Mouse (Mus musculus): ENCODE results near the gene Grid1. TPM values are rescaled to one million over a fixed set of nuclear protein-coding genes. Genes with fewer than 3 reads are reported as not detected.

Grid1 gene
- polyA plus RNA-seq, 1 experiment from 2014 or later = 0.76 TPM

DNA sequence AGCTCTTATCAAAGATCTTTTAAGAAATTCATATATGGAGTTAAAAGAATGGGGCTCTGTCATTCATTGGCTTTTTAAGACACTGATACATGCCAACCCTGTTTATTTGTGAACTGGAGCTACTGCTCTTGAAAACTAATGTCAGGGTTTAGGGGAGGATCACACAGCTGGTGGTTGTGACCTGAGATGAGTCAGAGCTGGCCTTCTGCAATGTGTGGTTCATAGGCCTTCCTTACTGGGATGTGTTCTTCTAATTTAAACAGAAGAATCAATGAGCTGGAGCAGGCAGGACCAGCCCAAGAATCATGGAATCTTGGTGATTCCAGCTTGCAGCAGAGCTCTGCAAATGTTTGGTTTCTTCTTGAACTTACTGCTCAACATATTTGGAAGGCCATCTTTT is 359.2 kb downstream of the Grid1 start:
- Histone ChIP-seq H3K27ac (ENCODE audit: low read depth, low read length) (no peak overlapping the region), H3K4me2 (replicated peaks; ENCODE audit: low read depth, low read length) (no peak overlapping the region), H3K4me1 (ENCODE audit: control insufficient read depth, insufficient read depth, low read length) (no peaks in the 10 kb centered on the region), H3K9me3 (ENCODE audit: control insufficient read depth, low read length) (no peaks in the 10 kb centered on the region), H3K27me3 (ENCODE audit: control insufficient read depth, insufficient read depth, low read length) (no peaks in the 10 kb centered on the region), H3K9ac (ENCODE audit: low read depth, low read length) (no peak overlapping the region), H3K4me3 (ENCODE audit: low read length) (no peak overlapping the region), H3K36me3 (ENCODE audit: control insufficient read depth, insufficient read depth, low read length) (no peaks in the 10 kb centered on the region)
- no peak for ATAC-seq (ENCODE audit: low FRiP score, low TSS enrichment)

DNA sequence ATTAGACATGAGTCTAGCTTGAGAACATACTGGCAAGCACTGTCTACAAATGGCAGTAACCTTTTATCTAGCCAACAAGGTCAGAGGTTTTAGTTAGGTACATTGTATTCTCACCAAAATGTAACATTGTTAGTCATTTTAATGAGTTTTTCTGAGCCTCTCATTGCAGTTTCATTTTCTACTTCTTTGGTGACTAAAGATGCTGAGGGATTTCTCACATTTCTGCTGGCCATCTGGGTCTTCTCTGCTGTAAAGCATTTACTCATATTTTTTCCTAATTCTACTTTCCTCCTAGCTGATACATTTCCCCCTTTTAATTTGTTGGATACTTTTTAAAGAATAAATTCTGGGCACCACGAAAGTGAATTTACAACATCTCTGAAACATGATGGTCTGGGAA is 365.5 kb downstream of the Grid1 start:
- WGBS = 83% methylated on average over 1 of the region's 1 CpGs
- H3K9ac ChIP-seq (ENCODE audit: low read depth, low read length) = no peak overlapping the region
- H3K9me3 ChIP-seq (ENCODE audit: control insufficient read depth, low read length) = no peaks in the 10 kb centered on the region
- H3K4me2 ChIP-seq (replicated peaks; ENCODE audit: low read depth, low read length) = no peak overlapping the region
- H3K27ac ChIP-seq (ENCODE audit: low read depth, low read length) = no peak overlapping the region
- H3K36me3 ChIP-seq (ENCODE audit: control insufficient read depth, insufficient read depth, low read length) = no peaks in the 10 kb centered on the region
- H3K4me1 ChIP-seq (ENCODE audit: control insufficient read depth, insufficient read depth, low read length) = no peaks in the 10 kb centered on the region
- H3K27me3 ChIP-seq (ENCODE audit: control insufficient read depth, insufficient read depth, low read length) = no peaks in the 10 kb centered on the region
- no peak for ATAC-seq (ENCODE audit: low FRiP score, low TSS enrichment)
- no peak overlapping the region for H3K4me3 ChIP-seq (ENCODE audit: low read length)

GRCm38 (mm10) chr14:35192256-35192655 is 372.3 kb downstream of the Grid1 start:
- Histone ChIP-seq H3K9ac (ENCODE audit: low read depth, low read length) (no peak overlapping the region), H3K4me1 (ENCODE audit: control insufficient read depth, insufficient read depth, low read length) (no peaks in the 10 kb centered on the region), H3K9me3 (ENCODE audit: control insufficient read depth, low read length) (no peaks in the 10 kb centered on the region), H3K27me3 (ENCODE audit: control insufficient read depth, insufficient read depth, low read length) (no peaks in the 10 kb centered on the region), H3K4me3 (ENCODE audit: low read length) (no peak overlapping the region), H3K36me3 (ENCODE audit: control insufficient read depth, insufficient read depth, low read length) (no peaks in the 10 kb centered on the region), H3K4me2 (replicated peaks; ENCODE audit: low read depth, low read length) (no peak overlapping the region), H3K27ac (ENCODE audit: low read depth, low read length) (no peak overlapping the region)
- WGBS = 95% methylated on average over 6 of the region's 6 CpGs
- ATAC-seq (ENCODE audit: low FRiP score, low TSS enrichment) = no peak

- no peak overlapping the region for H3K4me3 ChIP-seq (ENCODE audit: low read length)
- 86% methylated on average over 3 of the region's 3 CpGs for WGBS
- no peaks in the 10 kb centered on the region for H3K27me3 ChIP-seq (ENCODE audit: control insufficient read depth, insufficient read depth, low read length)
- no peak for ATAC-seq (ENCODE audit: low FRiP score, low TSS enrichment)
- no peaks in the 10 kb centered on the region for H3K4me1 ChIP-seq (ENCODE audit: control insufficient read depth, insufficient read depth, low read length)
- no peak overlapping the region for H3K4me2 ChIP-seq (replicated peaks; ENCODE audit: low read depth, low read length)
- no peaks in the 10 kb centered on the region for H3K9me3 ChIP-seq (ENCODE audit: control insufficient read depth, low read length)
- H3K36me3 ChIP-seq (ENCODE audit: control insufficient read depth, insufficient read depth, low read length) = no peaks in the 10 kb centered on the region
- H3K9ac ChIP-seq (ENCODE audit: low read depth, low read length) = no peak overlapping the region
- no peak overlapping the region for H3K27ac ChIP-seq (ENCODE audit: low read depth, low read length)
These were observed 377.5 kb downstream of the Grid1 start for GRCm38 (mm10) chr14:35197371-35197770.

DNA sequence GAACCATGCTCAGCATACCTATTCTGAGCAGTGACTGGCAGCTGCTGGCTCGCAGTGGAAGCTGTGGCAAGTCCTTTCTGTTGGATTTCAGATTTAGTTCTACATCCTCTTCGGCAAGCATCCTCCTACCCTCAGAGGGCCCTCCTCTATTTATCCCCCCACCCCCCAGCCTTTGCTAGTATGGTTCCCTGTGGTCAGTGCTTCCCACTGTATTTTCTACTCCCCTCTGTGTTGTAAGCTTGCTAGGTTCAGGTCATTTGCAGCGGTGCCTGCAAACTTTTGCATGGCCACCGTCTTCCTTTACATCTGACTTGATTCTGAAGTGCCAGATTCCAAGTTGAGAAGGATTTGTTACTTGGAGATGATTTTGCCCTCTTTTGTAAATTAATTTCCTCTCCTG is 378.5 kb downstream of the Grid1 start:
- WGBS = 85% methylated on average over 4 of the region's 4 CpGs
- Histone ChIP-seq H3K36me3 (ENCODE audit: control insufficient read depth, insufficient read depth, low read length) (no peaks in the 10 kb centered on the region), H3K9me3 (ENCODE audit: control insufficient read depth, low read length) (no peaks in the 10 kb centered on the region), H3K27me3 (ENCODE audit: control insufficient read depth, insufficient read depth, low read length) (no peaks in the 10 kb centered on the region), H3K4me2 (replicated peaks; ENCODE audit: low read depth, low read length) (no peak overlapping the region), H3K27ac (ENCODE audit: low read depth, low read length) (no peak overlapping the region), H3K9ac (ENCODE audit: low read depth, low read length) (no peak overlapping the region), H3K4me3 (ENCODE audit: low read length) (no peak overlapping the region), H3K4me1 (ENCODE audit: control insufficient read depth, insufficient read depth, low read length) (no peaks in the 10 kb centered on the region)
- ATAC-seq (ENCODE audit: low FRiP score, low TSS enrichment) = no peak

- WGBS = 86% methylated on average over 6 of the region's 6 CpGs
- H3K4me2 ChIP-seq (replicated peaks; ENCODE audit: low read depth, low read length) = no peak overlapping the region
- H3K36me3 ChIP-seq (ENCODE audit: control insufficient read depth, insufficient read depth, low read length) = no peaks in the 10 kb centered on the region
- no peak overlapping the region for H3K9ac ChIP-seq (ENCODE audit: low read depth, low read length)
- no peaks in the 10 kb centered on the region for H3K4me1 ChIP-seq (ENCODE audit: control insufficient read depth, insufficient read depth, low read length)
- no peaks in the 10 kb centered on the region for H3K27me3 ChIP-seq (ENCODE audit: control insufficient read depth, insufficient read depth, low read length)
- no peak overlapping the region for H3K4me3 ChIP-seq (ENCODE audit: low read length)
- no peaks in the 10 kb centered on the region for H3K9me3 ChIP-seq (ENCODE audit: control insufficient read depth, low read length)
- H3K27ac ChIP-seq (ENCODE audit: low read depth, low read length) = no peak overlapping the region
- ATAC-seq (ENCODE audit: low FRiP score, low TSS enrichment) = no peak
These were observed 379.0 kb downstream of the Grid1 start for GRCm38 (mm10) chr14:35198899-35199298.

- Histone ChIP-seq H3K27me3 (ENCODE audit: control insufficient read depth, insufficient read depth, low read length) (no peaks in the 10 kb centered on the region), H3K27ac (ENCODE audit: low read depth, low read length) (no peak overlapping the region), H3K36me3 (ENCODE audit: control insufficient read depth, insufficient read depth, low read length) (no peaks in the 10 kb centered on the region), H3K4me2 (replicated peaks; ENCODE audit: low read depth, low read length) (no peak overlapping the region), H3K9me3 (ENCODE audit: control insufficient read depth, low read length) (no peaks in the 10 kb centered on the region), H3K9ac (ENCODE audit: low read depth, low read length) (no peak overlapping the region), H3K4me1 (ENCODE audit: control insufficient read depth, insufficient read depth, low read length) (no peaks in the 10 kb centered on the region), H3K4me3 (ENCODE audit: low read length) (no peak overlapping the region)
- WGBS = 54% methylated on average over 6 of the region's 6 CpGs
- ATAC-seq (ENCODE audit: low FRiP score, low TSS enrichment) = no peak
These were observed 389.5 kb downstream of the Grid1 start for GRCm38 (mm10) chr14:35209444-35209843.

GRCm38 (mm10) chr14:35219021-35219420 is 399.1 kb downstream of the Grid1 start:
- 94% methylated on average over 4 of the region's 4 CpGs for WGBS
- no peak for ATAC-seq (ENCODE audit: low FRiP score, low TSS enrichment)

GRCm38 (mm10) chr14:35222196-35222595 is 402.3 kb downstream of the Grid1 start:
- Histone ChIP-seq H3K4me2 (replicated peaks; ENCODE audit: low read depth, low read length) (no peak overlapping the region), H3K4me1 (ENCODE audit: control insufficient read depth, insufficient read depth, low read length) (no peaks in the 10 kb centered on the region), H3K36me3 (ENCODE audit: control insufficient read depth, insufficient read depth, low read length) (no peaks in the 10 kb centered on the region), H3K9me3 (ENCODE audit: control insufficient read depth, low read length) (no peaks in the 10 kb centered on the region), H3K9ac (ENCODE audit: low read depth, low read length) (no peak overlapping the region), H3K4me3 (ENCODE audit: low read length) (no peak overlapping the region), H3K27ac (ENCODE audit: low read depth, low read length) (no peak overlapping the region), H3K27me3 (ENCODE audit: control insufficient read depth, insufficient read depth, low read length) (no peaks in the 10 kb centered on the region)
- no peak for ATAC-seq (ENCODE audit: low FRiP score, low TSS enrichment)
- 68% methylated on average over 2 of the region's 2 CpGs for WGBS

More at GRCm38 (mm10) chr14:35219021-35219420, 399.1 kb downstream of the Grid1 start:
- H3K4me2 ChIP-seq (replicated peaks; ENCODE audit: low read depth, low read length) = no peak overlapping the region
- no peaks in the 10 kb centered on the region for H3K27me3 ChIP-seq (ENCODE audit: control insufficient read depth, insufficient read depth, low read length)
- H3K9ac ChIP-seq (ENCODE audit: low read depth, low read length) = no peak overlapping the region
- H3K4me3 ChIP-seq (ENCODE audit: low read length) = no peak overlapping the region
- no peaks in the 10 kb centered on the region for H3K9me3 ChIP-seq (ENCODE audit: control insufficient read depth, low read length)
- H3K36me3 ChIP-seq (ENCODE audit: control insufficient read depth, insufficient read depth, low read length) = no peaks in the 10 kb centered on the region
- H3K27ac ChIP-seq (ENCODE audit: low read depth, low read length) = no peak overlapping the region
- H3K4me1 ChIP-seq (ENCODE audit: control insufficient read depth, insufficient read depth, low read length) = no peaks in the 10 kb centered on the region

DNA sequence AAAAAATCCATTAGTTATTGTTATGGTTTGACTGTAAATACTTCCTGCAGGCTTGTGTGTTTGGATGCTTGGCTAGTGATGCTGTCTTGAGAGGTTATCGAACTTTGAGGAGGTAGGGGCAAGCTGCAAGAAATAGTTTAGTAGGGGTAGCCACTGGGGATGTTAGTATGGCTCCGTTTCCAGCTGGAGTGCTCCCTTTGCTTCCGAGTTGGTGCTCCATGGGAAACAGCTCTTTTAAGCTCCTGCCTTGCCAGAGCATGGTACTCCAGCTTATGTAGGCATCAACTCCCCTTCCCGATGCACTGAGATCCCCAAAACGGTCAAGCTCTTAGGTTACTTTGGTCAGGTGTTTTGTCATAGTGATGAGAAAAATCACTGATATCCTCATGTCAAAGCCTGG is 407.7 kb downstream of the Grid1 start:
- ATAC-seq (ENCODE audit: low FRiP score, low TSS enrichment) = no peak
- Histone ChIP-seq H3K36me3 (ENCODE audit: control insufficient read depth, insufficient read depth, low read length) (no peaks in the 10 kb centered on the region), H3K4me1 (ENCODE audit: control insufficient read depth, insufficient read depth, low read length) (no peaks in the 10 kb centered on the region), H3K27ac (ENCODE audit: low read depth, low read length) (no peak overlapping the region), H3K9ac (ENCODE audit: low read depth, low read length) (no peak overlapping the region), H3K9me3 (ENCODE audit: control insufficient read depth, low read length) (no peaks in the 10 kb centered on the region), H3K4me2 (replicated peaks; ENCODE audit: low read depth, low read length) (no peak overlapping the region), H3K4me3 (ENCODE audit: low read length) (no peak overlapping the region), H3K27me3 (ENCODE audit: control insufficient read depth, insufficient read depth, low read length) (no peaks in the 10 kb centered on the region)
- 89% methylated on average over 5 of the region's 5 CpGs for WGBS

Data from kidney, embryonic 14.5 days (tissue).